ENCODE assay signal across 7 mouse cellular contexts in genomic region chr17:84187264-84187663, GRCm38 (mm10). TPM values are rescaled to one million over a fixed set of nuclear protein-coding genes. Genes with fewer than 3 reads are reported as not detected.
DNase-seq lines count a peak whose midpoint lies in the region; ATAC-seq lines count a peak whose summit lies in the region.
"Not testable (repeated sequence)": the region's sequence is repeated elsewhere in the genome, so short reads cannot be mapped to it uniquely, and the experiment has no call there.

No protein-coding gene starts in this region.

- peak; percentile 8; the same call in 1 of the 2 replicates for ATAC-seq in forebrain, embryonic 11.5 days (replicated peaks; ENCODE audit: low FRiP score)
- peak; percentile 22 for ATAC-seq in heart, embryonic 14.5 days (ENCODE audit: insufficient number of reproducible peaks, insufficient read depth, low FRiP score, low read depth)
- ATAC-seq in intestine, embryonic 15.5 days, result peak; percentile 23
- peak; percentile 55 for ATAC-seq in limb, embryonic 15.5 days (ENCODE audit: insufficient number of reproducible peaks, low FRiP score, low TSS enrichment, low read depth)
- ATAC-seq in megakaryocyte, adult 5-6 weeks (ENCODE audit: poor library complexity, severe bottlenecking), result peak; percentile 22
- peak; percentile 15; the same call in 1 of the 2 replicates for ATAC-seq in neural tube, embryonic 12.5 days (ENCODE audit: low FRiP score, low read depth)

- H3K9ac ChIP-seq in forebrain, embryonic 11.5 days (ENCODE audit: low read length), result peak overlapping the region; percentile 93
- peak overlapping the region; percentile 93 for H3K9ac ChIP-seq in heart, embryonic 14.5 days (ENCODE audit: low read length)
- H3K9ac ChIP-seq in intestine, embryonic 15.5 days, result peak overlapping the region; percentile 99
- peak overlapping the region; percentile 84 for H3K9ac ChIP-seq in limb, embryonic 15.5 days
- H3K9ac ChIP-seq in neural tube, embryonic 12.5 days, result peak overlapping the region; percentile 88

- WGBS in forebrain, embryonic 11.5 days, result 0% methylated on average over 10 of the region's 37 CpGs
- 2% methylated on average over 14 of the region's 37 CpGs for WGBS in heart, embryonic 14.5 days
- 0% methylated on average over 15 of the region's 37 CpGs for WGBS in intestine, embryonic 15.5 days
- WGBS in limb, embryonic 15.5 days, result 0% methylated on average over 14 of the region's 37 CpGs
- under 1% methylated on average over 15 of the region's 37 CpGs for WGBS in neural tube, embryonic 12.5 days

- not testable (repeated sequence) for H3K27me3 ChIP-seq in forebrain, embryonic 11.5 days (ENCODE audit: control insufficient read depth, insufficient read depth, low read length); heart, embryonic 14.5 days (ENCODE audit: control insufficient read depth, insufficient read depth, low read length); intestine, embryonic 15.5 days (replicated peaks); limb, embryonic 15.5 days; neural tube, embryonic 12.5 days (replicated peaks)

- H3K27ac ChIP-seq in brown adipose tissue, adult 24 weeks (replicated peaks; ENCODE audit: low read depth, low read length), result peak overlapping the region; percentile 95
- peak overlapping the region; percentile 95 for H3K27ac ChIP-seq in forebrain, embryonic 11.5 days (ENCODE audit: low read depth, low read length)
- peak overlapping the region; percentile 88 to 99 for H3K27ac ChIP-seq in heart, embryonic 14.5 days (replicated peaks in 1 of 2; ENCODE audit: control insufficient read depth in 1 of 2, insufficient read depth in 1 of 2, low read depth in 2 of 2, low read length in 2 of 2)
- peak overlapping the region; percentile 98 for H3K27ac ChIP-seq in intestine, embryonic 15.5 days
- peak overlapping the region; percentile 96 for H3K27ac ChIP-seq in limb, embryonic 15.5 days
- H3K27ac ChIP-seq in neural tube, embryonic 12.5 days, result 0 out of 2 replicates have a peak overlapping the region, but pooled peaks have one; percentile 82

- H3K4me1 ChIP-seq in brown adipose tissue, adult 24 weeks (ENCODE audit: control insufficient read depth, insufficient read depth, insufficient read length, low read length), result not testable (repeated sequence)
- peaks cover 24% of the 10 kb centered on the region for H3K4me1 ChIP-seq in forebrain, embryonic 11.5 days (replicated peaks; ENCODE audit: control insufficient read depth, insufficient read depth, low read length)
- H3K4me1 ChIP-seq in heart, embryonic 14.5 days (ENCODE audit: control insufficient read depth in 2 of 2, insufficient read depth in 2 of 2, low read length in 2 of 2), result peaks cover 25 to 38% of the 10 kb centered on the region in 2 experiments
- peaks cover 36% of the 10 kb centered on the region for H3K4me1 ChIP-seq in intestine, embryonic 15.5 days (replicated peaks)
- peaks cover 41% of the 10 kb centered on the region for H3K4me1 ChIP-seq in limb, embryonic 15.5 days
- H3K4me1 ChIP-seq in neural tube, embryonic 12.5 days, result peaks cover 35% of the 10 kb centered on the region

- peak overlapping the region; percentile 94 for H3K4me3 ChIP-seq in brown adipose tissue, adult 24 weeks (ENCODE audit: insufficient read depth, low read depth, low read length)
- peak overlapping the region; percentile 77 for H3K4me3 ChIP-seq in forebrain, embryonic 11.5 days (ENCODE audit: low read depth, low read length)
- peak overlapping the region; percentile 74 to 77 for H3K4me3 ChIP-seq in heart, embryonic 14.5 days (ENCODE audit: control insufficient read depth in 1 of 2, insufficient read depth in 1 of 2, low read depth in 1 of 2, low read length in 2 of 2)
- peak overlapping the region; percentile 77 for H3K4me3 ChIP-seq in intestine, embryonic 15.5 days (replicated peaks)
- H3K4me3 ChIP-seq in limb, embryonic 15.5 days, result peak overlapping the region; percentile 69
- H3K4me3 ChIP-seq in neural tube, embryonic 12.5 days, result peak overlapping the region; percentile 73

- not testable (repeated sequence) for DNase-seq in forebrain, embryonic 11.5 days (ENCODE audit: low spot score)

- H3K36me3 ChIP-seq in forebrain, embryonic 11.5 days (ENCODE audit: control insufficient read depth, insufficient read depth, low read length); intestine, embryonic 15.5 days: not testable (repeated sequence)
- H3K36me3 ChIP-seq in heart, embryonic 14.5 days (ENCODE audit: control insufficient read depth, insufficient read depth, low read length), result peaks cover 21% of the 10 kb centered on the region; the same call in 1 of the 2 replicates
- H3K36me3 ChIP-seq in limb, embryonic 15.5 days, result peaks cover 16% of the 10 kb centered on the region
- H3K36me3 ChIP-seq in neural tube, embryonic 12.5 days, result peaks cover 12% of the 10 kb centered on the region; the same call in 1 of the 2 replicates

- not testable (repeated sequence) for H3K9me3 ChIP-seq in forebrain, embryonic 11.5 days (ENCODE audit: control insufficient read depth, low read length); heart, embryonic 14.5 days (ENCODE audit: control insufficient read depth, low read length); intestine, embryonic 15.5 days; limb, embryonic 15.5 days; neural tube, embryonic 12.5 days

- peak overlapping the region; percentile 83 for H3K4me2 ChIP-seq in forebrain, embryonic 11.5 days (ENCODE audit: low read depth, low read length, severe bottlenecking)
- peak overlapping the region; percentile 96 for H3K4me2 ChIP-seq in heart, embryonic 14.5 days (ENCODE audit: low read length)
- peak overlapping the region; percentile 67; the same call in 1 of the 2 replicates for H3K4me2 ChIP-seq in intestine, embryonic 15.5 days (replicated peaks)
- peak overlapping the region; percentile 89 for H3K4me2 ChIP-seq in limb, embryonic 15.5 days
- H3K4me2 ChIP-seq in neural tube, embryonic 12.5 days (replicated peaks), result peak overlapping the region; percentile 88

RNA-seq across cellular contexts. Expression of gene Zfp36l2, which starts 0.5 kb away (rescaled TPM):
- polyA plus RNA-seq in brown adipose tissue, adult 24 weeks (2012; ENCODE audit: insufficient read depth, insufficient read length, missing spikeins), result 90.6 and 103 TPM in 2 replicates
- 11.9 and 15.3 TPM in 2 replicates for polyA plus RNA-seq in forebrain, embryonic 11.5 days (2014; fragmentation: Nextera tagmentation; extraction: Ambion mirVana)
- polyA plus RNA-seq in heart, embryonic 14.5 days (2014; fragmentation: Nextera tagmentation; extraction: Ambion mirVana), result 8.5 and 9.6 TPM in 2 replicates
- 23.2 and 29.7 TPM in 2 replicates for polyA plus RNA-seq in intestine, embryonic 15.5 days (2015; fragmentation: Nextera tagmentation; extraction: Ambion mirVana)
- 19.5 and 22.5 TPM in 2 replicates for polyA plus RNA-seq in limb, embryonic 15.5 days (2015; fragmentation: Nextera tagmentation; extraction: Ambion mirVana)
- total RNA-seq in megakaryocyte, adult 5-6 weeks (2015), result 316 and 357 TPM in 2 replicates
- 121 and 168 TPM in 2 replicates for total RNA-seq in megakaryocyte, adult 5-6 weeks (2017)
- 12.5 and 13.4 TPM in 2 replicates for polyA plus RNA-seq in neural tube, embryonic 12.5 days (2016; fragmentation: Nextera tagmentation; extraction: Ambion mirVana)
